Mouse (Mus musculus): Measurements from ENCODE around the gene Ccsap. TPM values are rescaled to one million over a fixed set of nuclear protein-coding genes. Genes with fewer than 3 reads are reported as not detected.

Gene Ccsap
- polyA plus RNA-seq, 1 experiment: 19.6 TPM

DNA sequence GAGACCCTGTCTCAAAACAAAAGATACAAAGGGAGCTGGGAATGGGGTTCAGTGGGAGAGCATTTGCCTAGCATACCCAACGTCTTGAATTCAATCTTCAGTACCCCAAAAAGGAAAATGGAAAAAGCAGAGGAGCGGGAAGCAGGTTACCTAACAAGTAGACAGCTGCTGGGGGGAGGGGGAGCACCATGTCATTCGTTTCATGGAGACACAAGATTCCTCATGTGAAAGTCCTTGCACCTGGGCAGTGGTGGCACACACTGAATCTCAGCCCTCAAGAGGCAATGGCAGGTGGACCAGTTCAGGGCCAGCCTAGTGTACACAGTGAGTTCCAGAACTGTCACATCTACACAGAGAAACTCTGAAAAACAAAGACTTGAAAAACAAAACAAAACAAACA is 2.6 kb downstream of the Ccsap start:
- 39% methylated on average over 3 of the region's 3 CpGs for WGBS
- no peaks in the 10 kb centered on the region for H3K27me3 ChIP-seq (ENCODE audit: control insufficient read depth, insufficient read depth, low read length)
- DNase-seq: peak; percentile 44 to 48
- TF ChIP-seq POLR2A (IDR thresholded peaks at IDR 0.05; ENCODE audit: borderline replicate concordance, insufficient read depth, low read length): no peak
- no peak for TF ChIP-seq CTCF (IDR thresholded peaks at IDR 0.05; ENCODE audit: borderline replicate concordance, insufficient read depth, low read depth, low read length)
- H3K4me3 ChIP-seq (replicated peaks; ENCODE audit: insufficient read depth, low read depth, low read length): peak overlapping the region; percentile 97
- peak overlapping the region; percentile 59; the same call in 1 of the 2 replicates for H3K27ac ChIP-seq (ENCODE audit: insufficient read depth, low read length)
- H3K4me1 ChIP-seq (ENCODE audit: control insufficient read depth, insufficient read depth, low read length): peaks cover 6% of the 10 kb centered on the region; the same call in 1 of the 2 replicates

DNA sequence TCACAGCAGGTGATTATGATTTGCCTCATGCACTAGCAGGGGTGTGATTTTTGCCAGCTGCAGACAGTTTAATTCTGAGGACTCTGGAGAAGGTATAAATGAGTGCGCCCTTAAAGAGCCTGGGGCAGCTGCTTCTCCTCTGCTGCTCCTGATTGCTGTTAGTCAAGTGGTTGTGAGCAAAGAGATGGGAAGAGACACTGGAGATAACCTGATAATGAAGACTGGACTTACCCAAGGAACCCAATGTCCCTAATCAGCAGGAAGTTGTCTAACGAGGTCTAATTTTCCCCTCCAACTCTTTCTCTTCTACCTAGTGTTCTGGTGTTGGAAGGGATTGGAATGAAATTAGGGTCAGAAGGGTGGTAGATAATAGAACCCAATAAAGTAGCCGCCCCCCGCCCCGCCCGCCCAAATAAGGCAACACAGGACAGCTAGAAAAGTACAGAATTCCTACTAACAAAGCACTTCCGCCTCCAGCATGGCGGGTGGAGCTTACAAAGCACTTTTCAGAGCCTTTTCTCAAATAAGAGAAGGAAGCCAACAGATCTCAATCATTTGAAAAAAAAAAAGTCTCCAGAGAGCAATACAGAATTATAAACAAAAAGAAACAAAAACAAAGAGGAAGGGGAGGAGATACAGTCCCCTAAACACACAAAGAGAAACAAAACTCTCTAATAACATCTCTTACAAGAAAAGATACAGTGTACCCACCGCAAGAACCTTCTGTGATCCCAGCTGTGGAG is 5.1 kb downstream of the Ccsap start:
- 95% methylated on average over 9 of the region's 9 CpGs for WGBS

DNA sequence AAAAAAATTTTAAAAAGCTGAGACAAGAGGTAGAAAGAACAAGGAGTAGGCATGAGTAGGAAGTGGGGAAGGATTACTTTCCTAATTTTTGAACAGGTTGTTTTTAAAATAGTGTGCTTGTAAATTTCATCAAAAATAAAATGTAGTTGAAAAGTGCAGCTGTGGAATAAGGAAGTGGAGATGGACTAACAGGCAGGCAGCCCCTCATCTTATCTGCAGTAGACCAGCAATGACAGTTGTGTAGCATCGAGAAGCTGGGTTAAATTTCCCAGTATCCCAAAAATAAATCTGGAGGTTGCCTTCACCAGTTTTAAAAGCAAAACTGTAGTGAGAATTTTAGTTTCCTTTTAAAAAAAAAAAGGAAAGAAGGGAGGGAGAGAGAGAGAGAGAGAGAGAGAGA is 5.8 kb downstream of the Ccsap start:
- no peak for TF ChIP-seq POLR2A (IDR thresholded peaks at IDR 0.05; ENCODE audit: borderline replicate concordance, insufficient read depth, low read length)
- no peak for TF ChIP-seq CTCF (IDR thresholded peaks at IDR 0.05; ENCODE audit: borderline replicate concordance, insufficient read depth, low read depth, low read length)
- peaks cover 16% of the 10 kb centered on the region for H3K4me1 ChIP-seq (ENCODE audit: control insufficient read depth, insufficient read depth, low read length)
- DNase-seq: no peak
- H3K4me3 ChIP-seq (replicated peaks; ENCODE audit: insufficient read depth, low read depth, low read length): no peak overlapping the region
- H3K27me3 ChIP-seq (ENCODE audit: control insufficient read depth, insufficient read depth, low read length): no peaks in the 10 kb centered on the region
- WGBS: 71% methylated on average over 1 of the region's 1 CpGs
- no peak overlapping the region for H3K27ac ChIP-seq (ENCODE audit: insufficient read depth, low read length)

More for the DNA sequence above, 5.1 kb downstream of the Ccsap start:
- TF ChIP-seq CTCF (IDR thresholded peaks at IDR 0.05; ENCODE audit: borderline replicate concordance, insufficient read depth, low read depth, low read length) (no peak), POLR2A (IDR thresholded peaks at IDR 0.05; ENCODE audit: borderline replicate concordance, insufficient read depth, low read length) (no peak)
- DNase-seq: peak in 1 of 2 experiments; percentile 5
- H3K4me3 ChIP-seq (replicated peaks; ENCODE audit: insufficient read depth, low read depth, low read length): no peak overlapping the region
- no peak overlapping the region for H3K27ac ChIP-seq (ENCODE audit: insufficient read depth, low read length)
- H3K27me3 ChIP-seq (ENCODE audit: control insufficient read depth, insufficient read depth, low read length): no peaks in the 10 kb centered on the region
- peaks cover 16% of the 10 kb centered on the region for H3K4me1 ChIP-seq (ENCODE audit: control insufficient read depth, insufficient read depth, low read length)

DNA sequence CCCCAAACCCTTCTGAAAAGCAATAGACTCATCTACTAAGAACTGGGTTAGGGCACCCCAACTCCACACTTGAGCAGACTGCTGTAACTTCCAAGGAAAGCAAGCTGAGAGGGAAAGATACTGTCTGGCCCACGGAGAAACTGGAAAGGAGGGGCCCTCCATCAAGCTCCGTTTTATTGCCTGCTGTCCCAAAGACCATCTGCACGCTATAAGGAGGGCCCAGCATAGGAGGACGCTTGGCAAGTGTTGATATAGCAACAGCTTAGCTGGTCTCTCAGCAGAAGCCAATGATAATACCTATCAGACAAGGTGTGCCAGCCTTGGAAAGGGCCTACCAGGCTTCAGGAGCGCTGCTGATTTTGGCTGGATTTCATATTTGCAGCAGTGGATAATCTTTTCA is 8.4 kb downstream of the Ccsap start:
- Histone ChIP-seq H3K27ac (ENCODE audit: insufficient read depth, low read length) (0 out of 2 replicates have a peak overlapping the region, but pooled peaks have one; percentile 39), H3K4me1 (ENCODE audit: control insufficient read depth, insufficient read depth, low read length) (peaks cover 24% of the 10 kb centered on the region), H3K4me3 (replicated peaks; ENCODE audit: insufficient read depth, low read depth, low read length) (no peak overlapping the region), H3K27me3 (ENCODE audit: control insufficient read depth, insufficient read depth, low read length) (no peaks in the 10 kb centered on the region)
- DNase-seq: peak; percentile 51 to 71
- WGBS: 11% methylated on average over 5 of the region's 5 CpGs
- TF ChIP-seq CTCF (IDR thresholded peaks at IDR 0.05; ENCODE audit: borderline replicate concordance, insufficient read depth, low read depth, low read length) (no peak), POLR2A (IDR thresholded peaks at IDR 0.05; ENCODE audit: borderline replicate concordance, insufficient read depth, low read length) (no peak)

DNA sequence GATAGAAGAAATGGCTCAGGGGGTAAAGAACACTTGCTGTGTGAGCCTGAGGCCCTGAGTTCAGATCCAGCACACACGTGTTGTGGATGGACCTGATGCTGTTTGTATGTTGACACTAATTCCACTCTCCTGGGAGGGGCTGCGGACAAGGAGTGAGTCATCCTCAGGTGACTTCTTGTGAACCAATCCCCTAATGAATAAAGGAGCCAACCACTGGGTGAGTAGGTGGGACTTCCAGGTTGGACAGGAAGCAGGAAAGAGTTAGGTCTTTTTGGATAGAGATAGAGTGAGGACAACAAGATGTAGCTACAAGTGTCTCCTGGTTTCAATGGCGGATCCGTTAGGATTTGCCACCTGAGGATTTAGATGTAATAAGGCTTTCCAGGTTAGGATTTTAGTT is 10.7 kb downstream of the Ccsap start:
- Histone ChIP-seq H3K4me1 (ENCODE audit: control insufficient read depth, insufficient read depth, low read length) (peaks cover 32% of the 10 kb centered on the region), H3K4me3 (replicated peaks; ENCODE audit: insufficient read depth, low read depth, low read length) (no peak overlapping the region), H3K27ac (ENCODE audit: insufficient read depth, low read length) (no peak overlapping the region), H3K27me3 (ENCODE audit: control insufficient read depth, insufficient read depth, low read length) (no peaks in the 10 kb centered on the region)
- no peak for DNase-seq
- TF ChIP-seq POLR2A (IDR thresholded peaks at IDR 0.05; ENCODE audit: borderline replicate concordance, insufficient read depth, low read length) (no peak), CTCF (IDR thresholded peaks at IDR 0.05; ENCODE audit: borderline replicate concordance, insufficient read depth, low read depth, low read length) (no peak)
- 88% methylated on average over 4 of the region's 4 CpGs for WGBS

DNA sequence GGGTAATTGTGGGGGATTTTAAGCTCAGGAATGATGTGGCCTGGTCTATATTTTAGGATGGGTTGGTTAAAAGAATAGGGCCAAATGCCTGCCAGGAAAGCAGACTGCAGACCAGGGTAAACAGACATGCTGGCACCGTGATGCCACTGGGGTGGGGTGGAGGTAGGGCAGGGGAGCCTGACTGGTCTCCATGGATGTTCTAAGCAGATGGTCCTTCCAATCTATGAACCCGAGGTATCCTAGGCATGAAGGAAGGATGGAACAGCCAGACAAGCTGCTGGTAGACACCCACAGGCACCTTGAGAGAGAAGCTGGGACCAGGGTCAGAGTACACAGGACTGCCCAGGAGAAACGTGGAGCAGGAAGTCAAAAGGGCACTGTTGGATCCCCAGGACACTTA is 12.5 kb downstream of the Ccsap start:
- Histone ChIP-seq H3K27me3 (ENCODE audit: control insufficient read depth, insufficient read depth, low read length) (no peaks in the 10 kb centered on the region), H3K4me3 (replicated peaks; ENCODE audit: insufficient read depth, low read depth, low read length) (no peak overlapping the region), H3K4me1 (ENCODE audit: control insufficient read depth, insufficient read depth, low read length) (peaks cover 32% of the 10 kb centered on the region), H3K27ac (ENCODE audit: insufficient read depth, low read length) (peak overlapping the region; percentile 41; the same call in 1 of the 2 replicates)
- WGBS: 9% methylated on average over 3 of the region's 3 CpGs
- no peak for TF ChIP-seq CTCF (IDR thresholded peaks at IDR 0.05; ENCODE audit: borderline replicate concordance, insufficient read depth, low read depth, low read length)
- TF ChIP-seq POLR2A (IDR thresholded peaks at IDR 0.05; ENCODE audit: borderline replicate concordance, insufficient read depth, low read length): no peak
- peak; percentile 63 to 79 for DNase-seq

DNA sequence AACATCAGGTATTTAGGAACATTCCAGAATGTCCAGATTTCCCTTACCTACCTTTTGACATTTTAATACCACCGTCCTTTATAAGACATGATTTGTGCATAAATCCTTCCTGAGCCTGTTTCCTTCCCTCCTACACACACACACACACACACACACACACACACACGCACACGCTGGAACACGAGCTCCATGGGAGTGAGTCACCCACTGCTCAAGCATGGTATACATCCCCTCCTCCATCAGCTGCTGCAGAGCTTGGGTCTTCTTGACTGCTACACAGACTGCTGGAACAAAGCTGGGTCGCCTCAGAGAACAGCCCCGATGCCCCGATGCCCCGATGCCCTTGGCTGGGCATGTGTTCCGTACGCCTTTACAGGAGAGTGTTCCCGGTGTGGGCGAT is 13.5 kb downstream of the Ccsap start:
- no peaks in the 10 kb centered on the region for H3K27me3 ChIP-seq (ENCODE audit: control insufficient read depth, insufficient read depth, low read length)
- H3K4me1 ChIP-seq (ENCODE audit: control insufficient read depth, insufficient read depth, low read length): peaks cover 26% of the 10 kb centered on the region
- H3K27ac ChIP-seq (ENCODE audit: insufficient read depth, low read length): 0 out of 2 replicates have a peak overlapping the region, but pooled peaks have one; percentile 41
- WGBS: 76% methylated on average over 12 of the region's 12 CpGs
- H3K4me3 ChIP-seq (replicated peaks; ENCODE audit: insufficient read depth, low read depth, low read length): no peak overlapping the region
- no peak for TF ChIP-seq POLR2A (IDR thresholded peaks at IDR 0.05; ENCODE audit: borderline replicate concordance, insufficient read depth, low read length)
- no peak for TF ChIP-seq CTCF (IDR thresholded peaks at IDR 0.05; ENCODE audit: borderline replicate concordance, insufficient read depth, low read depth, low read length)
- no peak for DNase-seq

DNA sequence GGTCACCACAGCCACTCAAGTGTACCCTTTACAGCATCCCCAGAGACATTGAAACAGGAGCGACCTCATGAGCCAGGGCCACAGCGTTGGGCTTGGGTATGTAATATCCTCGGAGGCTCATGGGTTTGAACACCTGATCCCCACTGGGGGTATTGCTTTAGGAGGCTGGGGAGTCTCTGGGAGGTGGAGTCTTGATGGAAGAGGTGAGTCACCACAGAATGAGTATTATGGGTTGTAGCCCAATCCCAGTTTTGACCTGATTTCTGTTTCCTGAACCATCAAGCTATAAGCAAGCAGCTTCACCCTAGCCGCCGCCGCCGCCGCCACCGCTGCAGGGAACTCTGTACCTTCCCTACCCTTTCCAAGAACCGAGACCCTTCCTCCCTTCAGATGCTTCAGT is 14.0 kb downstream of the Ccsap start:
- H3K4me3 ChIP-seq (replicated peaks; ENCODE audit: insufficient read depth, low read depth, low read length): no peak overlapping the region
- no peak overlapping the region for H3K27ac ChIP-seq (ENCODE audit: insufficient read depth, low read length)
- 85% methylated on average over 10 of the region's 10 CpGs for WGBS
- peaks cover 23% of the 10 kb centered on the region for H3K4me1 ChIP-seq (ENCODE audit: control insufficient read depth, insufficient read depth, low read length)
- DNase-seq: peak; percentile 46 to 62
- TF ChIP-seq POLR2A (IDR thresholded peaks at IDR 0.05; ENCODE audit: borderline replicate concordance, insufficient read depth, low read length) (no peak), CTCF (IDR thresholded peaks at IDR 0.05; ENCODE audit: borderline replicate concordance, insufficient read depth, low read depth, low read length) (no peak)
- no peaks in the 10 kb centered on the region for H3K27me3 ChIP-seq (ENCODE audit: control insufficient read depth, insufficient read depth, low read length)

All from cerebellum, adult 2 months (tissue).